Mouse (Mus musculus) left cerebral cortex, adult 6 months (tissue): ENCODE results near the gene Kcnip4. TPM values are rescaled to one million over a fixed set of nuclear protein-coding genes. Genes with fewer than 3 reads are reported as not detected.

Experiments used
- long read RNA-seq, 2 experiments: library from polyadenylated mRNA; unstranded; transcript quantifications; one replicate each; pipeline ENCODE4 v2.0.0; 2019 to 2020
- polyA plus RNA-seq: library from polyadenylated mRNA; unstranded; fragments of <200 nt; fragmentation: Nextera tagmentation; gene quantifications from 2 replicates; pipeline ENCODE4 v1.2.3, GENCODE M21; 2021

Gene Kcnip4
- polyA plus RNA-seq: 57.0 and 62.0 TPM in 2 replicates
- long read RNA-seq, experiment 1, transcript Kcnip4-204 (8 exons, 2,257 nt): major isoform, 12 of 324 reads
- long read RNA-seq, experiment 1, partial matches to known transcripts: 266 of 324 reads
- long read RNA-seq, experiment 1, other reads (novel, unspliced or antisense): 46 of 324 reads
- long read RNA-seq, experiment 2, partial matches to known transcripts: 76 of 91 reads
- long read RNA-seq, experiment 2, other reads (novel, unspliced or antisense): 15 of 91 reads

GRCm38 (mm10) chr5:49524394-49525241, at the start of gene Kcnip4:
TSS of gene Kcnip4 (minus strand) at chr5:49524907.

